Mouse (Mus musculus) heart, adult 2 months (tissue): Measurements from ENCODE around the gene Nlrx1. TPM values are rescaled to one million over a fixed set of nuclear protein-coding genes. Genes with fewer than 3 reads are reported as not detected.

Experiments
- DNase-seq, 2 experiments: peaks; one replicate each; pipeline ENCODE4 v3.0.0; 2021
- H3K27ac ChIP-seq: fragments of 200-600 bp; 2 replicates; pipeline ENCODE4 v1.8.1; 2022
- H3K27me3 ChIP-seq: fragments of 200-500 bp; 2 replicates; pipeline ENCODE4 v1.6.1; 2012; ENCODE audit warnings: mild to moderate bottlenecking, low read length, inconsistent platforms, mixed read lengths; ENCODE audit not compliant: control insufficient read depth, insufficient read depth
- H3K36me3 ChIP-seq: fragments of 200-500 bp; 2 replicates; pipeline ENCODE4 v1.6.1; 2012; ENCODE audit warnings: low read length, inconsistent platforms; ENCODE audit not compliant: control insufficient read depth, insufficient read depth
- H3K4me1 ChIP-seq: fragments of 200-500 bp; 2 replicates; pipeline ENCODE4 v1.6.1; 2011; ENCODE audit warnings: low read length; ENCODE audit not compliant: control insufficient read depth, insufficient read depth
- H3K4me3 ChIP-seq: fragments of 200-600 bp; 2 replicates; pipeline ENCODE4 v1.8.1; 2022
- H3K79me2 ChIP-seq: fragments of 200-500 bp; replicated peaks from 2 replicates; pipeline ENCODE4 v1.6.1; 2012; ENCODE audit warnings: mild to moderate bottlenecking, inconsistent platforms, low read length, moderate library complexity, mixed read lengths; ENCODE audit not compliant: control insufficient read depth, insufficient read depth
- H3K9ac ChIP-seq: fragments of 200-500 bp; 2 replicates; pipeline ENCODE4 v1.6.1; 2012; ENCODE audit warnings: low read depth, mild to moderate bottlenecking, control low read depth, inconsistent platforms, low read length, mixed read lengths
- CTCF ChIP-seq: fragments of 200-600 bp; IDR thresholded peaks from 2 replicates; pipeline ENCODE4 v1.8.1; 2022; ENCODE audit warnings: antibody characterized with exemption, mild to moderate bottlenecking, moderate library complexity
- EP300 ChIP-seq: fragments of 200-500 bp; IDR thresholded peaks from 2 replicates; pipeline ENCODE4 v1.6.1; 2011; ENCODE audit warnings: low read depth, low read length, control low read depth; ENCODE audit not compliant: insufficient read depth
- POLR2A ChIP-seq: fragments of 200-500 bp; IDR thresholded peaks from 2 replicates; pipeline ENCODE4 v1.6.1; 2011; ENCODE audit warnings: mild to moderate bottlenecking, low read depth, low read length, control low read depth; ENCODE audit not compliant: insufficient read depth
- WGBS: fragments of 180-500 bp; shearing (Covaris S2); methylation state at CpG from one replicate; pipeline ENCODE4 v1.1.7; 2018; 5-methylcytosine and 5-hydroxymethylcytosine counted together
- intact Hi-C: fragments of 180-260 bp; cut with DNase I; formaldehyde crosslinking; loops from one replicate; pipeline ENCODE4 v1.15.1; 2025
- polyA plus RNA-seq: library from polyadenylated mRNA; depleted of rRNA; stranded (reverse); fragments of >200 nt; gene quantifications from 2 replicates; pipeline ENCODE4 v1.2.3, GENCODE M21; 2012; rRNA removed
- total RNA-seq, 2 experiments: library from RNA; stranded (reverse); gene quantifications; 2 replicates each; pipeline ENCODE4 v1.2.3; 2021

The Nlrx1 gene
- total and polyA plus RNA-seq, 3 experiments, result 16.1 to 21.7 (median 20.3) TPM

GRCm38 (mm10) chr9:44212406-44212805, 56.0 kb downstream of the Nlrx1 start:
- Histone ChIP-seq H3K4me1 (peaks cover 2% of the 10 kb centered on the region; the same call in 1 of the 2 replicates), H3K36me3 (no peaks in the 10 kb centered on the region; the same call in 1 of the 2 replicates), H3K27ac (no peak overlapping the region), H3K9ac (no peak overlapping the region), H3K27me3 (no peaks in the 10 kb centered on the region), H3K79me2 (peaks cover 5% of the 10 kb centered on the region), H3K4me3 (no peak overlapping the region)
- DNase-seq, result no peak
- TF ChIP-seq EP300 (no peak), CTCF (no peak)
- 82% methylated on average over 4 of the region's 4 CpGs for WGBS
- intact Hi-C loops, result no loop called here

- DNase-seq, result no peak
- Histone ChIP-seq H3K4me1 (peaks cover 2% of the 10 kb centered on the region; the same call in 1 of the 2 replicates), H3K4me3 (no peak overlapping the region), H3K36me3 (no peaks in the 10 kb centered on the region; the same call in 1 of the 2 replicates), H3K9ac (no peak overlapping the region), H3K27ac (no peak overlapping the region), H3K79me2 (peaks cover 9% of the 10 kb centered on the region), H3K27me3 (no peaks in the 10 kb centered on the region)
- intact Hi-C loops, result no loop called here
- TF ChIP-seq CTCF, result no peak
- no peak for TF ChIP-seq EP300
- no peak for TF ChIP-seq POLR2A
- WGBS, result 94% methylated on average over 4 of the region's 4 CpGs
Observed at GRCm38 (mm10) chr9:44209416-44209815, 59.0 kb downstream of the Nlrx1 start.

GRCm38 (mm10) chr9:44207840-44208239, 60.6 kb downstream of the Nlrx1 start:
- Histone ChIP-seq H3K27me3 (no peaks in the 10 kb centered on the region), H3K79me2 (peaks cover 7% of the 10 kb centered on the region), H3K27ac (no peak overlapping the region), H3K9ac (no peak overlapping the region), H3K4me3 (no peak overlapping the region), H3K36me3 (no peaks in the 10 kb centered on the region; the same call in 1 of the 2 replicates), H3K4me1 (peaks cover 2% of the 10 kb centered on the region; the same call in 1 of the 2 replicates)
- TF ChIP-seq CTCF (no peak), EP300 (no peak), POLR2A (no peak)
- DNase-seq, result no peak
- 95% methylated on average over 2 of the region's 2 CpGs for WGBS
- intact Hi-C loops, result no loop called here

Other genes with a start within 250 kb of the Nlrx1 start
- gene Thy1, start 225.2 kb downstream of the Nlrx1 start, total RNA-seq, result 10 to 100 TPM in 1 of 2 experiments, 1 to 10 TPM in 1; 6.6 to 15.5 TPM
- gene Thy1, start 225.2 kb downstream of the Nlrx1 start, polyA plus RNA-seq, result 32.3 and 42.7 TPM in 2 replicates
- gene Usp2, start 201.6 kb downstream of the Nlrx1 start, total RNA-seq, result 100 to 1,000 TPM in 1 of 2 experiments, 10 to 100 TPM in 1; 75.8 to 206 TPM
- gene Usp2, start 201.6 kb downstream of the Nlrx1 start, polyA plus RNA-seq, result 62.8 and 73.8 TPM in 2 replicates
- under 1 TPM in 1 of 2 experiments, not detected in 1; 0.05 TPM for gene Mfrp, start 166.9 kb downstream of the Nlrx1 start, total RNA-seq
- 0.04 and 0.12 TPM in 2 replicates for gene Mfrp, start 166.9 kb downstream of the Nlrx1 start, polyA plus RNA-seq
- gene C1qtnf5, start 161.4 kb downstream of the Nlrx1 start, total RNA-seq, result 1 to 10 TPM; 4.8 to 7.6 TPM
- gene C1qtnf5, start 161.4 kb downstream of the Nlrx1 start, polyA plus RNA-seq, result 9.4 and 13.8 TPM in 2 replicates
- under 1 TPM; 0.21 to 0.23 TPM for gene Gm49380, start 155.1 kb downstream of the Nlrx1 start, total RNA-seq
- not detected in 2 replicates for gene Gm49380, start 155.1 kb downstream of the Nlrx1 start, polyA plus RNA-seq
- gene Rnf26, start 155.1 kb downstream of the Nlrx1 start, total RNA-seq, result 1 to 10 TPM; 6.5 to 6.7 TPM
- 7.3 and 10.4 TPM in 2 replicates for gene Rnf26, start 155.1 kb downstream of the Nlrx1 start, polyA plus RNA-seq
- gene Mcam, start 134.1 kb downstream of the Nlrx1 start, total RNA-seq, result 10 to 100 TPM; 31.6 to 32.5 TPM
- 49.8 and 70.9 TPM in 2 replicates for gene Mcam, start 134.1 kb downstream of the Nlrx1 start, polyA plus RNA-seq
- 10 to 100 TPM; 17.8 to 18.7 TPM for gene Cbl, start 34.5 kb downstream of the Nlrx1 start, total RNA-seq
- 5.0 and 11.8 TPM in 2 replicates for gene Cbl, start 34.5 kb downstream of the Nlrx1 start, polyA plus RNA-seq
- gene Ccdc153, start 27.9 kb downstream of the Nlrx1 start, total RNA-seq, result not detected
- gene Ccdc153, start 27.9 kb downstream of the Nlrx1 start, polyA plus RNA-seq, result 1.6 TPM in 1 of 2 replicates, not detected in the other
- 1 to 10 TPM; 3.4 to 4.2 TPM for gene Pdzd3, start 17.1 kb downstream of the Nlrx1 start, total RNA-seq
- 1.7 and 3.3 TPM in 2 replicates for gene Pdzd3, start 17.1 kb downstream of the Nlrx1 start, polyA plus RNA-seq
- under 1 TPM; 0.42 to 0.75 TPM for gene Abcg4, start 20.0 kb upstream of the Nlrx1 start, total RNA-seq
- 1.9 and 2.1 TPM in 2 replicates for gene Abcg4, start 20.0 kb upstream of the Nlrx1 start, polyA plus RNA-seq
- 10 to 100 TPM in 1 of 2 experiments, 1 to 10 TPM in 1; 6.9 to 10.2 TPM for gene Hinfp, start 37.1 kb upstream of the Nlrx1 start, total RNA-seq
- gene Hinfp, start 37.1 kb upstream of the Nlrx1 start, polyA plus RNA-seq, result 12.6 and 16.0 TPM in 2 replicates
- gene C2cd2l, start 51.7 kb upstream of the Nlrx1 start, total RNA-seq, result 10 to 100 TPM; 14.4 to 15.7 TPM
- gene C2cd2l, start 51.7 kb upstream of the Nlrx1 start, polyA plus RNA-seq, result 20.4 and 29.9 TPM in 2 replicates
- gene Dpagt1, start 57.4 kb upstream of the Nlrx1 start, total RNA-seq, result 10 to 100 TPM; 18.9 to 20.6 TPM
- 34.3 and 51.3 TPM in 2 replicates for gene Dpagt1, start 57.4 kb upstream of the Nlrx1 start, polyA plus RNA-seq
- 10 to 100 TPM; 12.8 TPM for gene H2afx, start 66.1 kb upstream of the Nlrx1 start, total RNA-seq
- 12.7 and 14.2 TPM in 2 replicates for gene H2afx, start 66.1 kb upstream of the Nlrx1 start, polyA plus RNA-seq
- gene Hmbs, start 75.6 kb upstream of the Nlrx1 start, total RNA-seq, result 10 to 100 TPM; 39.8 to 49.3 TPM
- gene Hmbs, start 75.6 kb upstream of the Nlrx1 start, polyA plus RNA-seq, result 37.8 and 51.3 TPM in 2 replicates
- 10 to 100 TPM; 13.9 to 15.3 TPM for gene Vps11, start 93.1 kb upstream of the Nlrx1 start, total RNA-seq
- 15.5 and 17.9 TPM in 2 replicates for gene Vps11, start 93.1 kb upstream of the Nlrx1 start, polyA plus RNA-seq
- 10 to 100 TPM; 73.9 to 79.6 TPM for gene Hyou1, start 110.9 kb upstream of the Nlrx1 start, total RNA-seq
- gene Hyou1, start 110.9 kb upstream of the Nlrx1 start, polyA plus RNA-seq, result 23.1 and 41.1 TPM in 2 replicates
- gene Slc37a4, start 128.3 kb upstream of the Nlrx1 start, total RNA-seq, result 10 to 100 TPM; 20.9 to 24.8 TPM
- 38.9 and 62.9 TPM in 2 replicates for gene Slc37a4, start 128.3 kb upstream of the Nlrx1 start, polyA plus RNA-seq
- 100 to 1,000 TPM; 735 to 889 TPM for gene Rps25, start 138.5 kb upstream of the Nlrx1 start, total RNA-seq
- gene Rps25, start 138.5 kb upstream of the Nlrx1 start, polyA plus RNA-seq, result 162 and 268 TPM in 2 replicates
- gene Trappc4, start 139.0 kb upstream of the Nlrx1 start, total RNA-seq, result 10 to 100 TPM; 34.9 to 36.2 TPM
- gene Trappc4, start 139.0 kb upstream of the Nlrx1 start, polyA plus RNA-seq, result 28.2 and 39.9 TPM in 2 replicates
- gene Ccdc84, start 150.0 kb upstream of the Nlrx1 start, total RNA-seq, result 1 to 10 TPM; 5.5 to 5.7 TPM
- 10.5 and 18.1 TPM in 2 replicates for gene Ccdc84, start 150.0 kb upstream of the Nlrx1 start, polyA plus RNA-seq
- not detected for gene Foxr1, start 172.5 kb upstream of the Nlrx1 start, total RNA-seq
- not detected in 2 replicates for gene Foxr1, start 172.5 kb upstream of the Nlrx1 start, polyA plus RNA-seq
- gene Upk2, start 186.4 kb upstream of the Nlrx1 start, total RNA-seq, result not detected
- 0.47 and 0.53 TPM in 2 replicates for gene Upk2, start 186.4 kb upstream of the Nlrx1 start, polyA plus RNA-seq
- gene Bcl9l, start 214.2 kb upstream of the Nlrx1 start, total RNA-seq, result 10 to 100 TPM; 44.5 to 58.7 TPM
- gene Bcl9l, start 214.2 kb upstream of the Nlrx1 start, polyA plus RNA-seq, result 15.3 and 21.5 TPM in 2 replicates